Mouse (Mus musculus): Measurements from ENCODE around the gene Rab3gap1.

Rab3gap1 gene

GRCm38 (mm10) chr1:127868300-127869261 lies at the start of gene Rab3gap1:
Gene Rab3gap1, plus strand, starts transcription at chr1:127868773.
- ChIA-PET POLR2A (interaction anchor here (0.6 to 3.5 kb wide), 96 partner anchors 8 to 625 kb away, joined by 3 to 38 read pairs (median 4); partner anchors contain the start of genes R3hdm1 (in 3 of the 4), Zranb3 (in 3 of the 4), Ccnt2 (in 2 of the 4) and Map3k19 (in 2 of the 4)), CTCF (interaction anchor here in 3 of 4 experiments (0.7 to 1.3 kb wide), 4 partner anchors 41 to 236 kb away, joined by 3 to 10 read pairs (median 4); no protein-coding TSS in a partner anchor)

- ChIA-PET POLR2A (interaction anchor here (0.6 to 2.5 kb wide), 16 partner anchors 10 to 418 kb away, joined by 3 to 17 read pairs (median 3); partner anchors contain the start of genes Rab3gap1 (in 2 of the 4) and Ccnt2 (in 1 of the 4)), CTCF (interaction anchor here (0.5 to 1.9 kb wide), 53 partner anchors 9 to 542 kb away, joined by 3 to 10 read pairs (median 4); partner anchors contain the start of genes Rab3gap1 (in 3 of the 4), Ccnt2 (in 1 of the 4), R3hdm1 (in 1 of the 4) and Zranb3 (in 1 of the 4))
Observed at GRCm38 (mm10) chr1:127827325-127827724, 41.2 kb upstream of the Rab3gap1 start.

- POLR2A ChIA-PET, result interaction anchor here in 1 of 4 experiments (0.6 kb wide), 1 partner anchor 652 kb away, joined by 3 read pairs; no protein-coding TSS in a partner anchor
- CTCF ChIA-PET, result no interaction called here
Observed at GRCm38 (mm10) chr1:127830215-127830921, 38.2 kb upstream of the Rab3gap1 start.

GRCm38 (mm10) chr1:127833714-127834113 lies 34.9 kb upstream of the Rab3gap1 start:
- CTCF ChIA-PET, result no interaction called here
- POLR2A ChIA-PET, result interaction anchor here in 1 of 4 experiments (0.6 kb wide), 1 partner anchor 996 kb away, joined by 3 read pairs; no protein-coding TSS in a partner anchor

GRCm38 (mm10) chr1:127834202-127834601 lies 34.4 kb upstream of the Rab3gap1 start:
- CTCF ChIA-PET, result no interaction called here

GRCm38 (mm10) chr1:127836619-127837018 lies 32.0 kb upstream of the Rab3gap1 start:
- POLR2A ChIA-PET, result interaction anchor here in 2 of 4 experiments (0.6 to 1.7 kb wide), 4 partner anchors 9 to 465 kb away, joined by 3 read pairs; no protein-coding TSS in a partner anchor
- CTCF ChIA-PET, result interaction anchor here (0.6 to 1.8 kb wide), 4 partner anchors 9 to 325 kb away, joined by 3 to 7 read pairs (median 4); no protein-coding TSS in a partner anchor

More at GRCm38 (mm10) chr1:127834202-127834601, 34.4 kb upstream of the Rab3gap1 start:
- POLR2A ChIA-PET, result interaction anchor here in 2 of 4 experiments (0.6 to 0.8 kb wide), 2 partner anchors 411 to 995 kb away, joined by 3 read pairs; no protein-coding TSS in a partner anchor

GRCm38 (mm10) chr1:127838602-127839001 lies 30.0 kb upstream of the Rab3gap1 start:
- CTCF ChIA-PET, result no interaction called here
- POLR2A ChIA-PET, result interaction anchor here in 1 of 4 experiments (1.2 kb wide), 1 partner anchor 26 kb away, joined by 3 read pairs; no protein-coding TSS in a partner anchor

GRCm38 (mm10) chr1:127845472-127845871 lies 23.1 kb upstream of the Rab3gap1 start:
- ChIA-PET POLR2A (interaction anchor here in 1 of 4 experiments (3.0 kb wide), 1 partner anchor 23 kb away, joined by 17 read pairs; the partner anchor contains the start of gene Rab3gap1), CTCF (no interaction called here)

- CTCF ChIA-PET, result no interaction called here
Observed at GRCm38 (mm10) chr1:127850075-127850610, 18.4 kb upstream of the Rab3gap1 start.

GRCm38 (mm10) chr1:127854486-127855222 lies 13.9 kb upstream of the Rab3gap1 start, which contains the start of gene Map3k19:
Gene Map3k19, minus strand, starts transcription at chr1:127855031.
- POLR2A ChIA-PET, result interaction anchor here in 3 of 4 experiments (0.6 to 1.8 kb wide), 4 partner anchors 14 to 91 kb away, joined by 3 to 10 read pairs (median 4); partner anchors contain the start of gene Rab3gap1 (in 3 of the 3)
- CTCF ChIA-PET, result interaction anchor here in 1 of 4 experiments (0.6 kb wide), 1 partner anchor 46 kb away, joined by 5 read pairs; no protein-coding TSS in a partner anchor

More at GRCm38 (mm10) chr1:127850075-127850610, 18.4 kb upstream of the Rab3gap1 start:
- POLR2A ChIA-PET, result interaction anchor here in 1 of 4 experiments (1.3 kb wide), 1 partner anchor 18 kb away, joined by 3 read pairs; the partner anchor contains the start of gene Rab3gap1

GRCm38 (mm10) chr1:127858945-127859648 lies 9.5 kb upstream of the Rab3gap1 start:
- ChIA-PET POLR2A (interaction anchor here in 3 of 4 experiments (0.7 to 1.9 kb wide), 6 partner anchors 9 to 498 kb away, joined by 3 to 13 read pairs (median 4); partner anchors contain the start of gene Rab3gap1 (in 3 of the 3)), CTCF (interaction anchor here in 1 of 4 experiments (1.0 kb wide), 1 partner anchor 32 kb away, joined by 4 read pairs; no protein-coding TSS in a partner anchor)

- ChIA-PET CTCF (no interaction called here), POLR2A (interaction anchor here in 3 of 4 experiments (0.7 to 1.9 kb wide), 4 partner anchors 8 to 9 kb away, joined by 4 to 13 read pairs (median 5); partner anchors contain the start of gene Rab3gap1 (in 3 of the 3))
Observed at GRCm38 (mm10) chr1:127859799-127860400, 8.7 kb upstream of the Rab3gap1 start.

- CTCF ChIA-PET, result no interaction called here
- POLR2A ChIA-PET, result interaction anchor here in 1 of 4 experiments (1.2 kb wide), 1 partner anchor 8 kb away, joined by 4 read pairs; the partner anchor contains the start of gene Rab3gap1
Observed at GRCm38 (mm10) chr1:127860492-127860891, 8.1 kb upstream of the Rab3gap1 start.

- POLR2A ChIA-PET, result interaction anchor here in 1 of 4 experiments (0.6 to 0.7 kb wide), 3 partner anchors 50 to 186 kb away, joined by 3 to 4 read pairs (median 4); no protein-coding TSS in a partner anchor
- CTCF ChIA-PET, result interaction anchor here in 2 of 4 experiments (0.7 to 1.0 kb wide), 2 partner anchors 35 to 106 kb away, joined by 3 to 4 read pairs; no protein-coding TSS in a partner anchor
Observed at GRCm38 (mm10) chr1:127861900-127862299, 6.7 kb upstream of the Rab3gap1 start.

GRCm38 (mm10) chr1:127863806-127864205 lies 4.8 kb upstream of the Rab3gap1 start:
- POLR2A ChIA-PET, result no interaction called here
- CTCF ChIA-PET, result no interaction called here

GRCm38 (mm10) chr1:127869276-127869675 lies 703 bp downstream of the Rab3gap1 start:
- POLR2A ChIA-PET, result interaction anchor here (0.6 to 3.5 kb wide), 22 partner anchors 10 to 354 kb away, joined by 3 to 38 read pairs (median 5); partner anchors contain the start of gene Map3k19 (in 1 of the 4)
- CTCF ChIA-PET, result interaction anchor here in 2 of 4 experiments (1.1 to 1.3 kb wide), 2 partner anchors 42 kb away, joined by 3 to 10 read pairs; no protein-coding TSS in a partner anchor

All from embryonic stem cell, embryonic (primary cell).